ENCODE assay signal across 8 mouse cellular contexts in the genomic region with DNA sequence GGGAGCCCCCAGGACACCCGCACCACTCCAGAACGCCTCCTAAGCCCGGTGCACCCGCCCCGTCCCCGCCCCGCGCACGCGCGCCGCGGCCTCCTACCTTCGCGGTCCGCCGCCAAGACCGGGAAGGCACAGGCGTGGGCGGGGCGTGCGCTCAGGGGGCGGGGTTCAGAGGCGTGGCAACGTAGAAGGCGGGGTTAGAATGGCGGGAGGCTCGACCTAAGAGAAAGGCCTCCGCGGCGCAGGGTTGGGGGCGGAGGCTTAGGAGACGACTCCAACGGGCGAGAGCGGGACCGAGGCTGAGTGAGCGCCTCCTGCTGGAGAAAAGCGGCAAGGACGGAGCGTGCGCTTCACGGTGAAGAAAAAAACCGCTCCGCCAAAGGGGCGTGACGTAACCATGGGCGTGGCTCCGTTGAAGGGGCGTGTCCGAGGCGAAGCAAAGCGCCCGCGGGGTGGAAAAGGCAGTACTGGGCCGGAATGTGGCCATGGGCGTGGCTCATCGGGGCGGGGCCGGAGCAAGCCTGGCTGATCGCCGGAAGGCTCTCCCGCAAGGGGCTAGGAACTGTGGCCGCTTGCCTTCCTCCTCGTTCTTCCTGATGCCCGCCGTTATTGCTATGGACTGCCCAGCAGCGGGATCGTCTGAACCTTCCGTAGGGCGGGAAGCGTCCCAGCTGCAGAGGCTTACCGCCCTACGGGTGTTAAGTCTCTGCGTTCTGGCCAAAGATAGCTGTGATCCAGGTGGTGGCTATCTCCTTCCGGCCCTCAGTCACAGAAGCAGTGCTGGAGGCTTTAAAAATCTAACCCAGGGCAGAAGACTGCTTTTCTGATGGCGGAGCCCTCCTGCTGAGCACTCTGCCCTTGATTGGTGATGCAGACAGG. TPM values are rescaled to one million over a fixed set of nuclear protein-coding genes. Genes with fewer than 3 reads are reported as not detected.
DNase-seq lines count a peak whose midpoint lies in the region; ATAC-seq and TF ChIP-seq lines count a peak whose summit lies in the region.

A gene (minus strand): TSS at position 125 of the 876 bp plus-strand sequence.

- H3K27me3 ChIP-seq in kidney, embryonic 14.5 days (ENCODE audit: control insufficient read depth, insufficient read depth, low read length): no peaks in the 10 kb centered on the region
- H3K27me3 ChIP-seq in limb, embryonic 15.5 days: no peaks in the 10 kb centered on the region

- no peak for TF ChIP-seq POLR2A in bone marrow macrophage, adult 2 months (IDR thresholded peaks at IDR 0.05; ENCODE audit: borderline replicate concordance, low read depth, low read length)
- peak; percentile 97 for TF ChIP-seq POLR2A in embryonic fibroblast, embryonic 13.5 days (IDR thresholded peaks at IDR 0.05; ENCODE audit: low read depth, low read length)

- peak within 1 kb of the TSS; percentile 70 for H3K27ac ChIP-seq in bone marrow macrophage, adult 2 months (ENCODE audit: insufficient read depth, low read depth, low read length)
- peak within 1 kb of the TSS; percentile 69 for H3K27ac ChIP-seq in embryonic fibroblast, embryonic 13.5 days (ENCODE audit: insufficient read depth, low read length)
- peak within 1 kb of the TSS; percentile 93 for H3K27ac ChIP-seq in kidney, embryonic 14.5 days (ENCODE audit: low read depth, low read length)
- peak within 1 kb of the TSS; percentile 88 for H3K27ac ChIP-seq in limb, embryonic 15.5 days

- H3K4me2 ChIP-seq in kidney, embryonic 14.5 days (replicated peaks; ENCODE audit: low read depth, low read length): peak within 1 kb of the TSS; percentile 67
- H3K4me2 ChIP-seq in limb, embryonic 15.5 days: peak within 1 kb of the TSS; percentile 77

- peak; percentile 28; the same call in 1 of the 2 replicates for TF ChIP-seq CTCF in bone marrow macrophage, adult 2 months (IDR thresholded peaks at IDR 0.05; ENCODE audit: low read depth, low read length)
- TF ChIP-seq CTCF in embryonic fibroblast, embryonic 13.5 days (IDR thresholded peaks at IDR 0.05; ENCODE audit: borderline replicate concordance, insufficient read depth, low read length): peak; percentile 91; the same call in 1 of the 2 replicates

- H3K4me3 ChIP-seq in bone marrow macrophage, adult 2 months (ENCODE audit: insufficient read depth, low read length): peak within 1 kb of the TSS; percentile 83
- H3K4me3 ChIP-seq in embryonic fibroblast, embryonic 13.5 days (ENCODE audit: insufficient read depth, low read length): peak within 1 kb of the TSS; percentile 67
- H3K4me3 ChIP-seq in kidney, embryonic 14.5 days (ENCODE audit: low read length): peak within 1 kb of the TSS; percentile 72
- peak within 1 kb of the TSS; percentile 73 for H3K4me3 ChIP-seq in limb, embryonic 15.5 days

- under 1% methylated on average over 76 of the region's 77 CpGs for WGBS in kidney, embryonic 14.5 days
- WGBS in limb, embryonic 15.5 days: under 1% methylated on average over 75 of the region's 77 CpGs

- peak; percentile 100 for DNase-seq in A20 (ENCODE audit: low read depth, low spot score)
- DNase-seq in heart, adult 9 months (ENCODE audit: low spot score in 2 of 2): peak; percentile 97 to 99
- peak; percentile 96 to 97 for DNase-seq in monocyte, adult 2 months (ENCODE audit: low read depth in 1 of 2, low spot score in 2 of 2)
- peak; percentile 98 for DNase-seq in spleen, postnatal 36 days (ENCODE audit: low spot score in 2 of 2)

- peaks cover 3% of the 10 kb centered on the region; the same call in 1 of the 2 replicates for H3K36me3 ChIP-seq in kidney, embryonic 14.5 days (ENCODE audit: control insufficient read depth, insufficient read depth, low read length)
- peaks cover 10% of the 10 kb centered on the region for H3K36me3 ChIP-seq in limb, embryonic 15.5 days

- H3K9ac ChIP-seq in kidney, embryonic 14.5 days (ENCODE audit: low read depth, low read length): peak within 1 kb of the TSS; percentile 87
- peak within 1 kb of the TSS; percentile 76 for H3K9ac ChIP-seq in limb, embryonic 15.5 days

- ATAC-seq in kidney, embryonic 14.5 days (ENCODE audit: low FRiP score, low TSS enrichment): peak; percentile 95
- ATAC-seq in limb, embryonic 15.5 days (ENCODE audit: insufficient number of reproducible peaks, low FRiP score, low TSS enrichment, low read depth): peak; percentile 96

- no peaks in the 10 kb centered on the region for H3K9me3 ChIP-seq in kidney, embryonic 14.5 days (ENCODE audit: control insufficient read depth, low read length)
- H3K9me3 ChIP-seq in limb, embryonic 15.5 days: no peaks in the 10 kb centered on the region

- peaks cover 6% of the 10 kb centered on the region for H3K4me1 ChIP-seq in bone marrow macrophage, adult 2 months (ENCODE audit: control insufficient read depth, insufficient read depth, low read length)
- H3K4me1 ChIP-seq in embryonic fibroblast, embryonic 13.5 days (ENCODE audit: control insufficient read depth, insufficient read depth, low read length): no peaks in the 10 kb centered on the region
- H3K4me1 ChIP-seq in kidney, embryonic 14.5 days (ENCODE audit: control insufficient read depth, insufficient read depth, low read length): peaks cover 14% of the 10 kb centered on the region; the same call in 1 of the 2 replicates
- peaks cover 12% of the 10 kb centered on the region for H3K4me1 ChIP-seq in limb, embryonic 15.5 days

RNA-seq across cellular contexts. Expression of the gene that starts here (rescaled TPM):
- 6.9 and 8.1 TPM in 2 replicates for polyA plus RNA-seq in bone marrow macrophage, adult 2 months (2012; ENCODE audit: insufficient read depth, insufficient read length, missing spikeins)
- 10.3 and 12.5 TPM in 2 replicates for polyA plus RNA-seq in embryonic fibroblast, embryonic 13.5 days (2011; ENCODE audit: insufficient read length, low read depth, missing spikeins)
- polyA plus RNA-seq in kidney, embryonic 14.5 days (2014; fragmentation: Nextera tagmentation; extraction: Ambion mirVana): 10.3 and 13.2 TPM in 2 replicates
- polyA plus RNA-seq in limb, embryonic 15.5 days (2015; fragmentation: Nextera tagmentation; extraction: Ambion mirVana): 4.0 and 5.8 TPM in 2 replicates

Comparison
In these comparisons a context has a peak if more than half of its experiments do, and no peak if none do; other contexts are left out.
1. Peak in every context shown above with its lines: DNase-seq, ATAC-seq, H3K4me3 ChIP-seq and H3K27ac ChIP-seq.